Mouse (Mus musculus) embryo, embryonic 10 days (tissue): ENCODE results near the gene Tbc1d16.

ENCODE experiments used
- DNase-seq: peaks from one replicate; pipeline ENCODE4 v3.0.0-alpha.2; 2015; ENCODE audit warnings: low spot score

Gene Tbc1d16

GRCm38 (mm10) chr11:119176389-119177179, 51.7 kb downstream of the Tbc1d16 start:
- peak; percentile 33 for DNase-seq

DNA sequence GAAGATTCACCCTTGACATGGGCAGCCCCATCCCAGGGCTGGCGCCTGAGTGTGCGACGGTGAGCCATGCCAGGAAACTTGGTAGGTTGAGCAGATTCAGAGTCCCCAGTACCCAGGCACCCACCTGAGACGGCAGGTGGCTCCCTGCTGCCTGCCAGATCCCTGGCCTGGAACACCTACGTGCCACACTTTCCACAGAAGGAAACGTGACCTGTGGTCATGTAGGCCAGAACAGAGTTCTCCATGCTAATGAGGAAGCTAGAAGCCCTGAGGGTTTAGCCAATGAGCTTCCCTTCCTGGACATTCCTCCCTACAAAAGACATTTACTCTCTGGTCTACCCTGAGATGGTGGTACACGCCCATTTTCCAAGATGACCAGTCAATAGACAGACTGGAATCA, 56.7 kb downstream of the Tbc1d16 start:
- no peak for DNase-seq

DNA sequence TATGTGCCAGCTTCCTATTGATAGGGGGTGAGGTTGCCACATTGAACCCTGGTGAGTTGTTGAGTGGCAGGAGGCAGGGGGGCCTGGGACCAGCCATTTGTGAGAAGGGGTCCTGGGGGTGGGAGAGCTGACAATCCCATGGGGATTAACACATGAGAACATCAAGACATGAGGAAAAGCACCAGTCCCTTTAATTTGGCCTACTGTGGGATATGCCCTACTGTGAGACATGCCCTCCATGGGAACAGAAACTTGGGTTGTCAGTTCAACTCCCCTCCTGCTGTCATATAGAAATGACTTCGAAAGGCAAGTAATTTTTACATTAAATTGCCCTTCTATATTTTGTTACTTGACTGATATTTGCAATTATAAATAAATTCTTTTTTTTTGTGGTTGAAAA, 59.4 kb downstream of the Tbc1d16 start:
- no peak for DNase-seq

GRCm38 (mm10) chr11:119165995-119166394, 62.3 kb downstream of the Tbc1d16 start:
- no peak for DNase-seq

- no peak for DNase-seq
Observed at GRCm38 (mm10) chr11:119164375-119164774, 63.9 kb downstream of the Tbc1d16 start.

DNA sequence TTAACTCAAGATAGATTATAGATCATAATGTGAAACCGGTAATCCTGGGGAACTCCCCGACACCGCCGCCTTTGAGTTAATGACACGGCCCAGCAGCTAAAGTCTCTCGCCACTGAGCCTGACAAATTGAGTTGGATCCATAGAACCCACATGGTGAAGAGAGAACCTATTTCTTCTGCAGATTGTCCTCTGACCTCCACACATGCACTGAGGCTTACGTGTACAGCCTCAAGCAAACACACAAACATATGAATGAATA, 64.6 kb downstream of the Tbc1d16 start:
- DNase-seq: no peak

GRCm38 (mm10) chr11:119162959-119163733, 65.2 kb downstream of the Tbc1d16 start:
- peak; percentile 32 for DNase-seq

- no peak for DNase-seq
Observed at GRCm38 (mm10) chr11:119161665-119162064, 66.6 kb downstream of the Tbc1d16 start.

DNA sequence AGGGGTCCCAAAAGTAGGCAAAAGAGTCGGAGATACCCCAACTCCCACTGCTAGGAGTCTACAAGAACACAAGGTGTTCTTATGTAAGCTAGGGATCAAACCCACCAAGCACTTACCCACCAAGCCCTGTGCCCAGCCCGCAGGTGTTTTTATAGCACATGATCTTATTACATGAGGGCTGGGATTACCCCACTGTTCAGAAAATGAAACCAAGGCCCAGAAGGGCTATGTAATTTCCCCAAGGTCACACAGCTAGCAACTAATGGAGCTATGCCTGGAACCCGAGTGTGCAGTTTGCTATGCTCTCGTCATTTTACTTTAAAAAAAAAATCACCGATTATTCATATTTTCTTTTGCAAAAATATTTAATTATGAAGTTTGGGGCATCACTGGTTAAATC, 68.2 kb downstream of the Tbc1d16 start:
- no peak for DNase-seq

DNA sequence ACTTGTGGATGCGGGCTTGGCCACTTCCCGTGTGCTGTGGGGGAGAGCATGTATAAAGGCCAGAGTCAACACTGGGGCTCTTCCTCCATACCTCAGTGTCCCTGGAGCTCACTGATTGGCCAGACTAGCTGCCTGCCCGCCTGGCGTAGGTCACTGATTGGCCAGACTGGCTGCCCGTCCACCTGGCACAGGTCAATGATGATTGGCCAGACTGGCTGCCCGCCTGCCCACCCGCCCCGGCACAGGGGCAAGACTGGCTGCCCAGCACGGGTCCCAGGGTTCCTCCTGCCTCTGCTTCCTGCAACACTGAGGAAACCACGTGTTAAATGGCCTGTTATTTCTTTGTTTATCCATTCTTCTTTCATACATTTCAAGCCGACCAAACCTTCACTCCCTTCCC, 68.8 kb downstream of the Tbc1d16 start:
- peak; percentile 79 for DNase-seq

- DNase-seq: no peak
Observed at GRCm38 (mm10) chr11:119157377-119158189, 70.7 kb downstream of the Tbc1d16 start.

- DNase-seq: peak; percentile 69
Observed at GRCm38 (mm10) chr11:119156481-119157254, 71.6 kb downstream of the Tbc1d16 start.

- no peak for DNase-seq
Observed at GRCm38 (mm10) chr11:119155638-119156480, 72.4 kb downstream of the Tbc1d16 start.

DNA sequence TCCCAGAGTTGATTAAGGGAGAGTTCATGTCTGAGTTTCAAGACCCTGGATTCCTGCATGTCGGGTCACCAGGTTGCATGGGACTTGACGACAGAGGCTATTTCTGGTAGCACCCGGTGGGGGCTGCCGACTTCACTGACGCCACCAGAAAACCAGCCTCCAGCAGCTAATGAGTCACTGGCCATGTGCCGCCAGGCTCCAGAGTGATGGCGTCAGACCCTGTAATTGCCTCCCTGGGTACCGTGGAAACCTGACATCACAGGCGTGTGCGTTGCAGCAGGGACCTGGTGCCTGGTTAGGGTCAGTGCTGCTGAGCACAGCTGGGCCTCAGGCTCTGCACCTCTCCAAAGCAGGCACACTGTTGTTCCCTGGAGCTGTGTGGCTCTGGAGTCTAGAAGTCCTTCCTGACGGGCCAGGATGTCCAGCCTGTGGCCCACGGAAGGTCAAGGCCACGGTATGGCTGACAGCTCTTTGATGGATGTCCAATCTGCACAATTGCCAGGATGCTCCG, 75.9 kb downstream of the Tbc1d16 start:
- no peak for DNase-seq

DNA sequence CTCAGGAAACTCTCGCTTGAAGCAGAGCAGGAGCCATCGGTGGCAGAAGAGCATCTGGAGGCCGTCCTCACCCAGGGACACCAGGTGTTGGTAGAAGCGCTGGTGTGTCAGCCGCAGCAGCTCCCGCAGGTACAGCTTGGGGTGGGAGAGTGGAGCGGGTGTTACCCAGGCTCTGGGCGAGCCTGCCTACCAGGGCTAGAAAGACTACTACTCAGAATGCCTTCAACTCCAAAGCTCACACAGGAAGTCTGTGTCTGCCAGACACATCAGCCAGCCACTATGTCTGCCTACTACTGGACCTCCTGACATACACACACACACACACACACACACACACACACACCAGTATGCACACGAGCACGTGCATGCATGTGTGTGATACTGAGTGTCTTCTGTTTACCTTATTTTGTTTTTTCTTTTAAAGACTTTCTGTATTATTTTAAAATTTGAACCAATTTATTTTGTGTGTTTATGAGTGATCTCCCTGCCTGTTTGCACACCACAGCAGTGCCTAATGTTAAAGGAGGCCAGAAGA, 77.2 kb downstream of the Tbc1d16 start:
- no peak for DNase-seq

DNA sequence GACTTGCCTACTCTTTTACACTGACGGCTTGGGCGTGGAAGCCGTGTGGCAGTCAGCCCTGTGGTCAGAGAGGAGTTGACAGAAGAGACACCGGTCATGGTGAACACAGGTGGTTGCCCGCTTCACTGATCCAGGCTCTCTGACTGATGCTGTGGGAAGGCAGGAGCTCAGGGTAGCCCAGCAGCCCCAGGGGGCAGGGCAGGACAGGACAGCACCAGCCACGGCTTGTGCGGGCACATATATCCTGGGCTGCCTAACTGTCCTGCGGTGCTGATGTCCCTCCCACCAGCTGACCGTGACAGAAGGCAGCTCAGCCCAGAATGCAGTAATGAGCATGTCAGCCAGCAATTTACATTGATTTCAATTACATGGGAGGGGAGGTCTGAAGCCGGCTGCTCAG, 77.9 kb downstream of the Tbc1d16 start:
- DNase-seq: no peak

GRCm38 (mm10) chr11:119148829-119149228, 79.5 kb downstream of the Tbc1d16 start:
- DNase-seq: no peak

DNA sequence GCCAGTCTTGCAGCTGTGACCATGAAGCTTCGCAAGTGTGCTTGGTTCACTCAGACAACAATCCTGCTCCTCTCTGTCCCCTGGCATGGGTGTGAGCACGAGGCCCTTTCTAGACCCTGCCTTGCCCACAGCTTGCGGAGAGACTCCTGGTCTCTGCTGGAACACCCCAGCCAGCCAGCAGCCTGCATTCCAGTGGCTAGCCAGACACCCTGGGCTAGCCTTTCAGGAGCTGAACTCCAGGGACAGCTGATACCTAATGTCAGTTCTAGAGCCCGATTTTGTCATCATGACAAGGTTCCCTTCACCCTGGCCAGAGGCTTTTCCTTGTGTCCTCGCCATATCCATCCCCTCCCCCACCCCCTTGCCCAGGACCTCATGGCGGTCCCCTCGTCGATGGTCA, 81.1 kb downstream of the Tbc1d16 start:
- DNase-seq: no peak

DNA sequence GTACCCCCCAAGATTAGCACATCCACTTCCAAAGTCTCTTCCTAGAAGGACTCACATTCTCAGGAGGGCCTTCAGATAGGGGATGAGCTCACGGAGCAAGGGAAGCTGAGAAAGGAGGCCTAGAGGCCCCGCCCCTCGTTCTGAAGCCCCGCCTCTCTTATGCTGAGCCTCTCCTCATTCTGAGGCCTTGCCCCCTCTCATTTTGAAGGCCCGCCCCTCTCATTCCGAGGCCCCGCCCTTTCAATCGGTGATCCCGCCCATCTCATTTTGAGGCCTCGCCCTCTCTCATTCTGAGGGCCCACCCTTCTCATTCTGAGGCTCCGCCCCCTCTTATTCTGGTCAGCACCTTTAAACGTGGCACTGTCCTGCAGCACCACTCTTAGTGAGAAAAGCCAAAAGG, 82.2 kb downstream of the Tbc1d16 start:
- DNase-seq: peak; percentile 38

DNA sequence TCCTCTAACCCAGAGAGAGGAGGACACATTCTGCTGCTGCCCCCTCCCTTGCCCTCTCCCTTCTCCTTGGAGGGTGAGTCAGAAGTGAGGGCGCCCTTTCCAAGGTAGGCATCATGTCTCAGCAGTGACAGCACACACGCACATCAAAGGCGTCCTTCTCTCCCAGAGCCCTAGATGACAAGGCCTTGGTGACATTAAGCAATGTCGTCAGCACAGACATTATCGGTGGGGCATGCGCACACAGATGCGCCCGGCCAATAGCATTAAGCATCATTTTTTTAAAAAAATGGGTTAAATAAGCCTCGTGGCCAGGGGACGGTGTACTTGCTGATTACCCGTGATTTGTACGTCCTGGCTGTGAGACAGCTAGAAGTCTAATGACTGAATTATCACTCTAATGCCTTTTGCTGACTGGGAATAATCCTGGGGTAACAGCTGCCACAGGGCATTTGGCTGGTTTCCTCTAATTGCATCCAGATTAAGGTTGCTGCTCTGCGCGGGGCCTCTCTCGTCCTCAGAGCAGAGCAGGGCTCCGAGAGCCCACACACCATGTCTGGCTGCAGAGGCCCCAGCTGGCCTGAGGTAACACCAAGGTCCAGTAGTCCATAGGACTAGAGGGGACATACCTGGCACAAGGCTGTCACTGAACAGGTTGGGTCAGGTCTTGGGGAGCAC, 83.4 kb downstream of the Tbc1d16 start:
- DNase-seq: no peak
